Mouse (Mus musculus): Measurements from ENCODE around the gene Mrps27. TPM values are rescaled to one million over a fixed set of nuclear protein-coding genes. Genes with fewer than 3 reads are reported as not detected.

The Mrps27 gene
- total RNA-seq, 2 experiments from 2014 or later = 30.6 to 33.3 TPM

GRCm38 (mm10) chr13:99386341-99386740 is 41.8 kb downstream of the Mrps27 start:
- no peak for DNase-seq (ENCODE audit: low spot score in 2 of 2)

GRCm38 (mm10) chr13:99387901-99388811 is 43.6 kb downstream of the Mrps27 start:
- no peak for DNase-seq (ENCODE audit: low spot score in 2 of 2)

GRCm38 (mm10) chr13:99391417-99391816 is 46.8 kb downstream of the Mrps27 start:
- DNase-seq (ENCODE audit: low spot score in 2 of 2) = peak in 1 of 2 experiments; percentile 56

GRCm38 (mm10) chr13:99393128-99393527 is 48.5 kb downstream of the Mrps27 start:
- no peak for DNase-seq (ENCODE audit: low spot score in 2 of 2)

GRCm38 (mm10) chr13:99394694-99395093 is 50.1 kb downstream of the Mrps27 start:
- no peak for DNase-seq (ENCODE audit: low spot score in 2 of 2)

GRCm38 (mm10) chr13:99395531-99395930 is 50.9 kb downstream of the Mrps27 start:
- no peak for DNase-seq (ENCODE audit: low spot score in 2 of 2)

GRCm38 (mm10) chr13:99397228-99397627 is 52.6 kb downstream of the Mrps27 start:
- DNase-seq (ENCODE audit: low spot score in 2 of 2) = no peak

GRCm38 (mm10) chr13:99398149-99398701 is 53.6 kb downstream of the Mrps27 start:
- peak in 1 of 2 experiments; percentile 43 for DNase-seq (ENCODE audit: low spot score in 2 of 2)

GRCm38 (mm10) chr13:99399373-99399772 is 54.8 kb downstream of the Mrps27 start:
- DNase-seq (ENCODE audit: low spot score in 2 of 2) = no peak

- DNase-seq (ENCODE audit: low spot score in 2 of 2) = no peak
Measured at GRCm38 (mm10) chr13:99409216-99409615, 64.6 kb downstream of the Mrps27 start.

- DNase-seq (ENCODE audit: low spot score in 2 of 2) = no peak
Measured at GRCm38 (mm10) chr13:99410611-99411515, 66.3 kb downstream of the Mrps27 start.

GRCm38 (mm10) chr13:99411761-99412160 is 67.2 kb downstream of the Mrps27 start:
- no peak for DNase-seq (ENCODE audit: low spot score in 2 of 2)

GRCm38 (mm10) chr13:99412477-99413080 is 68.0 kb downstream of the Mrps27 start:
- peak in 1 of 2 experiments; percentile 39 for DNase-seq (ENCODE audit: low spot score in 2 of 2)

GRCm38 (mm10) chr13:99413481-99414351 is 69.1 kb downstream of the Mrps27 start:
- DNase-seq (ENCODE audit: low spot score in 2 of 2) = peak in 1 of 2 experiments; percentile 22

GRCm38 (mm10) chr13:99414352-99414742 is 69.8 kb downstream of the Mrps27 start:
- no peak for DNase-seq (ENCODE audit: low spot score in 2 of 2)

GRCm38 (mm10) chr13:99416601-99417000 is 72.0 kb downstream of the Mrps27 start:
- DNase-seq (ENCODE audit: low spot score in 2 of 2) = no peak

- DNase-seq (ENCODE audit: low spot score in 2 of 2) = no peak
Measured at GRCm38 (mm10) chr13:99423581-99423980, 79.0 kb downstream of the Mrps27 start.

- DNase-seq (ENCODE audit: low spot score in 2 of 2) = peak in 1 of 2 experiments; percentile 7
Measured at GRCm38 (mm10) chr13:99433068-99434008, 88.8 kb downstream of the Mrps27 start.

- DNase-seq (ENCODE audit: low spot score in 2 of 2) = peak in 1 of 2 experiments; percentile 16
Measured at GRCm38 (mm10) chr13:99434494-99434893, 89.9 kb downstream of the Mrps27 start.
